Mouse (Mus musculus) left cerebral cortex, postnatal 25 days (tissue): ENCODE measurements around the gene Cyp4a31. TPM values are rescaled to one million over a fixed set of nuclear protein-coding genes. Genes with fewer than 3 reads are reported as not detected.
"Not testable (repeated sequence)": the region's sequence is repeated elsewhere in the genome, so short reads cannot be mapped to it uniquely, and the experiment has no call there.

ENCODE experiments used
- DNase-seq, 2 experiments: peaks; one replicate each; pipeline ENCODE4 v3.0.0; 2022; ENCODE audit warnings: low spot score in 2 of 2, mixed read lengths in 1 of 2
- intact Hi-C: fragments of 180-260 bp; cut with DNase I; formaldehyde crosslinking; loops from one replicate; pipeline ENCODE4 v1.15.1; 2025
- total RNA-seq, 2 experiments: library from RNA; stranded (reverse); gene quantifications; 2 replicates each; pipeline ENCODE4 v1.2.3; 2021

Cyp4a31 gene
- not detected for total RNA-seq

GRCm38 (mm10) chr4:115563401-115563800 lies at the start of gene Cyp4a31:
Gene Cyp4a31, plus strand, starts transcription at chr4:115563649.
- DNase-seq: no peak
- intact Hi-C loops: no loop called here

- intact Hi-C loops: not testable (repeated sequence)
Measured at GRCm38 (mm10) chr4:115513964-115514363, 49.5 kb upstream of the Cyp4a31 start.

GRCm38 (mm10) chr4:115518000-115518399 lies 45.4 kb upstream of the Cyp4a31 start, which contains the start of gene Cyp4a10:
Gene Cyp4a10, plus strand, starts transcription at chr4:115518264.
- intact Hi-C loops, DNase-seq: not testable (repeated sequence)

More at GRCm38 (mm10) chr4:115513964-115514363, 49.5 kb upstream of the Cyp4a31 start:
- not testable (repeated sequence) for DNase-seq

- no peak for DNase-seq
Measured at GRCm38 (mm10) chr4:115519444-115519843, 44.0 kb upstream of the Cyp4a31 start.

GRCm38 (mm10) chr4:115521766-115522165 lies 41.7 kb upstream of the Cyp4a31 start:
- no peak for DNase-seq
- intact Hi-C loops: no loop called here

More at GRCm38 (mm10) chr4:115519444-115519843, 44.0 kb upstream of the Cyp4a31 start:
- intact Hi-C loops: no loop called here

- DNase-seq: no peak
- intact Hi-C loops: no loop called here
Measured at GRCm38 (mm10) chr4:115545101-115545500, 18.3 kb upstream of the Cyp4a31 start.

GRCm38 (mm10) chr4:115546141-115546828 lies 17.2 kb upstream of the Cyp4a31 start:
- intact Hi-C loops: no loop called here
- DNase-seq: no peak

GRCm38 (mm10) chr4:115552726-115553125 lies 10.7 kb upstream of the Cyp4a31 start:
- intact Hi-C loops: loop anchor here (5.0 kb wide), 1 partner anchor 40 kb away; no protein-coding TSS in a partner anchor
- no peak for DNase-seq

GRCm38 (mm10) chr4:115555513-115555912 lies 7.9 kb upstream of the Cyp4a31 start:
- intact Hi-C loops: no loop called here
- no peak for DNase-seq

GRCm38 (mm10) chr4:115557861-115558561 lies 5.4 kb upstream of the Cyp4a31 start:
- DNase-seq: no peak
- intact Hi-C loops: no loop called here

GRCm38 (mm10) chr4:115561236-115561635 lies 2.2 kb upstream of the Cyp4a31 start:
- intact Hi-C loops, DNase-seq: not testable (repeated sequence)

- intact Hi-C loops, DNase-seq: not testable (repeated sequence)
Measured at GRCm38 (mm10) chr4:115564469-115565225, 1.2 kb downstream of the Cyp4a31 start.

GRCm38 (mm10) chr4:115575255-115575654 lies 11.8 kb downstream of the Cyp4a31 start:
- DNase-seq: no peak
- intact Hi-C loops: no loop called here

GRCm38 (mm10) chr4:115575776-115576175 lies 12.3 kb downstream of the Cyp4a31 start:
- DNase-seq: no peak
- intact Hi-C loops: no loop called here

- intact Hi-C loops: no loop called here
- DNase-seq: no peak
Measured at GRCm38 (mm10) chr4:115583036-115583435, 19.6 kb downstream of the Cyp4a31 start.

- no peak for DNase-seq
- intact Hi-C loops: no loop called here
Measured at GRCm38 (mm10) chr4:115596357-115596756, 32.9 kb downstream of the Cyp4a31 start.

- DNase-seq: no peak
- intact Hi-C loops: no loop called here
Measured at GRCm38 (mm10) chr4:115596824-115597336, 33.4 kb downstream of the Cyp4a31 start.

GRCm38 (mm10) chr4:115600611-115601010 lies 37.2 kb downstream of the Cyp4a31 start, which contains the start of gene Cyp4a32:
Gene Cyp4a32, plus strand, starts transcription at chr4:115600969.
- DNase-seq, intact Hi-C loops: not testable (repeated sequence)

- no peak for DNase-seq
- intact Hi-C loops: no loop called here
Measured at GRCm38 (mm10) chr4:115614005-115614404, 50.6 kb downstream of the Cyp4a31 start.

GRCm38 (mm10) chr4:115625560-115625959 lies 62.1 kb downstream of the Cyp4a31 start:
- intact Hi-C loops, DNase-seq: not testable (repeated sequence)
